Mouse (Mus musculus): ENCODE measurements around the gene Armc6. TPM values are rescaled to one million over a fixed set of nuclear protein-coding genes. Genes with fewer than 3 reads are reported as not detected.

Gene Armc6
- 0.71 TPM for polyA plus RNA-seq (2014; fragmentation: Illumina TruSeq; extraction: RNeasy Lipid Tissue Mini Kit (QIAGEN cat#74804); ENCODE audit: low replicate concordance)

DNA sequence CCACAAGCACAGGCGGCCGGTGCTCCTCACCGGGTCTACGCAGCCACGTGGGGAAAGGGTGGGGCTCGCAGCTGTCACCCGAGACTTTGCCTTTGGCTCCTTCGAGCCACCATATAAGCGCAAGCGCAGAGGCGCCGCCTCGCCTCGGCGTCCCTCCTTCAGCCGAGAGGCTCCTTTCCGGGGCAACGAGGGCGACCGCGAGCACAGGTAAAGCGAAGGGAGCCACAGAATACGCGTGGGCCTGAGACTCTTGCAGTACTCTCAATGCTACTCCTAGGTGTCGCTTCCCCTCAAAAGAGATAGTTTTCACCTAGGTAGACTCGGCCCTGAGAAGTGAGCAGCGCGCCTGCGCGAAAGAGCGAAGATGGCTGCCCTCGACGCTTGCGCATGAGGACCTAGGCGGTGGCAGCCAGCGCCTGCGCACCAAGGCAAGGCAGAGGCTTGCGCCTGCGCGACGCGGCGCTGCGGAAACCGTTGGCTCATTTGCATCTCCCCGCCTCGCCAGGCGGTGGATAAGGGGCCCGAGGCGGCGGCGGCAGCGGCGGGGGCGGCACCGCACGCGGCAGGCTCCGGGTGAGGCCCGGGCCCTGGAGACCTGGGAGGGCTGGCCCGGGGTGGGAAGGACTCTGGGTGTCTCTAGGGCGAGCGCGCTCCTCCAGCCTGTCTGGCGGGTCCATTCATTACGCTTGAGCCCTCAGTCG lies at the start of gene Armc6, which contains the start of gene Sugp2:
Gene Armc6, minus strand, starts transcription at position 387 of the 701 bp plus-strand sequence.
Gene Sugp2, plus strand, starts transcription at position 147 of the 701 bp plus-strand sequence.

GRCm38 (mm10) chr8:70282603-70283135 lies 48.4 kb upstream of the Armc6 start, which contains the start of gene Homer3:
Gene Homer3, plus strand, starts transcription at chr8:70282827.

GRCm38 (mm10) chr8:70212112-70213055 lies 21.9 kb downstream of the Armc6 start, which contains the start of gene Slc25a42:
Gene Slc25a42, minus strand, starts transcription at chr8:70212305.

GRCm38 (mm10) chr8:70172043-70172681 lies 62.1 kb downstream of the Armc6 start, which contains the start of gene Tmem161a:
Gene Tmem161a, plus strand, starts transcription at chr8:70172356.

Other genes with a start within 250 kb of the Armc6 start
- gene Gatad2a, start 238.1 kb downstream of the Armc6 start, polyA plus RNA-seq (2014; fragmentation: Illumina TruSeq; extraction: RNeasy Lipid Tissue Mini Kit (QIAGEN cat#74804); ENCODE audit: low replicate concordance) = 5.5 TPM
- gene Mau2, start 191.7 kb downstream of the Armc6 start, polyA plus RNA-seq (2014; fragmentation: Illumina TruSeq; extraction: RNeasy Lipid Tissue Mini Kit (QIAGEN cat#74804); ENCODE audit: low replicate concordance) = 8.8 TPM
- gene Sugp1, start 191.7 kb downstream of the Armc6 start, polyA plus RNA-seq (2014; fragmentation: Illumina TruSeq; extraction: RNeasy Lipid Tissue Mini Kit (QIAGEN cat#74804); ENCODE audit: low replicate concordance) = 5.9 TPM
- 30.1 TPM for gene Tm6sf2, start 161.5 kb downstream of the Armc6 start, polyA plus RNA-seq (2014; fragmentation: Illumina TruSeq; extraction: RNeasy Lipid Tissue Mini Kit (QIAGEN cat#74804); ENCODE audit: low replicate concordance)
- 0.15 TPM for gene Hapln4, start 151.0 kb downstream of the Armc6 start, polyA plus RNA-seq (2014; fragmentation: Illumina TruSeq; extraction: RNeasy Lipid Tissue Mini Kit (QIAGEN cat#74804); ENCODE audit: low replicate concordance)
- gene Ncan, start 113.6 kb downstream of the Armc6 start, polyA plus RNA-seq (2014; fragmentation: Illumina TruSeq; extraction: RNeasy Lipid Tissue Mini Kit (QIAGEN cat#74804); ENCODE audit: low replicate concordance) = not detected
- 0.37 TPM for gene Nr2c2ap, start 103.1 kb downstream of the Armc6 start, polyA plus RNA-seq (2014; fragmentation: Illumina TruSeq; extraction: RNeasy Lipid Tissue Mini Kit (QIAGEN cat#74804); ENCODE audit: low replicate concordance)
- gene Rfxank, start 95.3 kb downstream of the Armc6 start, polyA plus RNA-seq (2014; fragmentation: Illumina TruSeq; extraction: RNeasy Lipid Tissue Mini Kit (QIAGEN cat#74804); ENCODE audit: low replicate concordance) = 0.33 TPM
- 2.0 TPM for gene Borcs8, start 95.0 kb downstream of the Armc6 start, polyA plus RNA-seq (2014; fragmentation: Illumina TruSeq; extraction: RNeasy Lipid Tissue Mini Kit (QIAGEN cat#74804); ENCODE audit: low replicate concordance)
- not detected for gene Mef2b, start 94.8 kb downstream of the Armc6 start, polyA plus RNA-seq (2014; fragmentation: Illumina TruSeq; extraction: RNeasy Lipid Tissue Mini Kit (QIAGEN cat#74804); ENCODE audit: low replicate concordance)
- gene Tmem161a, start 62.1 kb downstream of the Armc6 start, polyA plus RNA-seq (2014; fragmentation: Illumina TruSeq; extraction: RNeasy Lipid Tissue Mini Kit (QIAGEN cat#74804); ENCODE audit: low replicate concordance) = 3.5 TPM
- gene Slc25a42, start 22.2 kb downstream of the Armc6 start, polyA plus RNA-seq (2014; fragmentation: Illumina TruSeq; extraction: RNeasy Lipid Tissue Mini Kit (QIAGEN cat#74804); ENCODE audit: low replicate concordance) = 1.2 TPM
- 2.9 TPM for gene Sugp2, start 240 bp downstream of the Armc6 start, polyA plus RNA-seq (2014; fragmentation: Illumina TruSeq; extraction: RNeasy Lipid Tissue Mini Kit (QIAGEN cat#74804); ENCODE audit: low replicate concordance)
- gene Homer3, start 48.4 kb upstream of the Armc6 start, polyA plus RNA-seq (2014; fragmentation: Illumina TruSeq; extraction: RNeasy Lipid Tissue Mini Kit (QIAGEN cat#74804); ENCODE audit: low replicate concordance) = not detected
- gene Ddx49, start 68.0 kb upstream of the Armc6 start, polyA plus RNA-seq (2014; fragmentation: Illumina TruSeq; extraction: RNeasy Lipid Tissue Mini Kit (QIAGEN cat#74804); ENCODE audit: low replicate concordance) = 4.1 TPM
- 0.59 TPM for gene Cope, start 68.1 kb upstream of the Armc6 start, polyA plus RNA-seq (2014; fragmentation: Illumina TruSeq; extraction: RNeasy Lipid Tissue Mini Kit (QIAGEN cat#74804); ENCODE audit: low replicate concordance)
- gene Cers1, start 81.3 kb upstream of the Armc6 start, polyA plus RNA-seq (2014; fragmentation: Illumina TruSeq; extraction: RNeasy Lipid Tissue Mini Kit (QIAGEN cat#74804); ENCODE audit: low replicate concordance) = not detected
- not detected for gene Gdf1, start 95.4 kb upstream of the Armc6 start, polyA plus RNA-seq (2014; fragmentation: Illumina TruSeq; extraction: RNeasy Lipid Tissue Mini Kit (QIAGEN cat#74804); ENCODE audit: low replicate concordance)
- gene Upf1, start 118.8 kb upstream of the Armc6 start, polyA plus RNA-seq (2014; fragmentation: Illumina TruSeq; extraction: RNeasy Lipid Tissue Mini Kit (QIAGEN cat#74804); ENCODE audit: low replicate concordance) = 2.2 TPM
- not detected for gene Comp, start 139.1 kb upstream of the Armc6 start, polyA plus RNA-seq (2014; fragmentation: Illumina TruSeq; extraction: RNeasy Lipid Tissue Mini Kit (QIAGEN cat#74804); ENCODE audit: low replicate concordance)
- 1.2 TPM for gene Crtc1, start 205.1 kb upstream of the Armc6 start, polyA plus RNA-seq (2014; fragmentation: Illumina TruSeq; extraction: RNeasy Lipid Tissue Mini Kit (QIAGEN cat#74804); ENCODE audit: low replicate concordance)
- 0.67 TPM for gene Klhl26, start 242.5 kb upstream of the Armc6 start, polyA plus RNA-seq (2014; fragmentation: Illumina TruSeq; extraction: RNeasy Lipid Tissue Mini Kit (QIAGEN cat#74804); ENCODE audit: low replicate concordance)

Measured in small intestine, adult 10 weeks (tissue).